Mouse (Mus musculus) testis, adult 2 months (tissue): ENCODE measurements around the gene Rnf31.

Source experiments
- CTCF ChIP-seq: fragments of 200-500 bp; IDR thresholded peaks from 2 replicates; pipeline ENCODE4 v1.5.1; 2012; ENCODE audit warnings: low read depth, mild to moderate bottlenecking, inconsistent platforms, low read length, moderate library complexity; ENCODE audit not compliant: control insufficient read depth, insufficient read depth, insufficient replicate concordance
- POLR2A ChIP-seq: fragments of 200-500 bp; IDR thresholded peaks from 2 replicates; pipeline ENCODE4 v1.6.1; 2012; ENCODE audit warnings: low read depth, mild to moderate bottlenecking, inconsistent platforms, low read length, moderate library complexity; ENCODE audit not compliant: control insufficient read depth

- TF ChIP-seq POLR2A (peak; percentile 43; the same call in 1 of the 2 replicates), CTCF (no peak)
Measured at GRCm38 (mm10) chr14:55617822-55618221, 26.3 kb downstream of the Rnf31 start, which contains the start of gene Rec8.
